Mouse (Mus musculus) heart, adult 8-10 months (tissue): ENCODE results near the gene Coro1b. TPM values are rescaled to one million over a fixed set of nuclear protein-coding genes. Genes with fewer than 3 reads are reported as not detected.
A peak's percentile ranks its signal among the peaks of the same experiment; 100 is the strongest.
"Not testable (repeated sequence)": the region's sequence is repeated elsewhere in the genome, so short reads cannot be mapped to it uniquely, and the experiment has no call there.

Experiments
- DNase-seq: peaks from one replicate; pipeline ENCODE4 v3.0.0; 2022; ENCODE audit warnings: low spot score
- total RNA-seq, 4 experiments: library from RNA; stranded (reverse); gene quantifications; 2 replicates each; pipeline ENCODE4 v1.2.4; 2022

Coro1b gene
- total RNA-seq, 4 experiments from 2014 or later, result 34.9 to 55.9 (median 42.8) TPM

GRCm38 (mm10) chr19:4120496-4120895 is 27.9 kb upstream of the Coro1b start:
- DNase-seq, result no peak

DNA sequence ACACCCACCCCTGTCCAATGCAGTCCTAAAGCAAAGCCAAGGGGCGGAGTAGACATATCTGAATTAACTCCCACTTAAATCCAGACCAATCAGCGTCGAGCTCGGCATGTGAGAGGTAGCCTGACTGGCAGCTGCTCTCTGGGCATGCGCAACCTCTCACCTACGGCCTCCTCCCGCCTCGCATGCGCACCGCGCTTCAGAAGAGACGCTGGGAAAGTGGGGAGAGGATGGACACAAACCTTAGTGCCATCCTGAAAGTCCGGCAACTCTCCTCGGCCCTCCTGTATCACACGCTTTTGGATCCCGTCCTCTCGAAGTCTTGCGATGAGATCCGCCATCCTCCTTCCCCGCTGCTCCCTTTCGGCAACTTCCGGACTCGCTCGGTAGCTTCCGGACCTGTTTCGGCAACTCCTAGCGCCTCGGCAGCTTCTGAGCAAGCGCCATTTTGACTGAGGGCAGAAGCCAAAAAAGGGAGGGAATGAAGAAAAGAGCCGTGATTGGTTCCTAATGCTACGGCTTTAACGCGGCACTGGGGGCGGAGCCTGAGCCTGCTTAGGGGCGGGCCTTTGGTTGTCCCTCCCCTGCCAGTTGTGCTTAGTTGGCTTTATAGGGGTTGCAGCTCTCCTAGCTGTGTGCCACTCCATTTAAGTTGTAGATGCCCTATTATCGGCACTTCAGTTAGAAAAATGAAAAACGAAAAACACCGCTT is 27.2 kb upstream of the Coro1b start:
- peak; percentile 99 for DNase-seq

- not testable (repeated sequence) for DNase-seq
These were observed 26.5 kb upstream of the Coro1b start for GRCm38 (mm10) chr19:4121896-4122295.

DNA sequence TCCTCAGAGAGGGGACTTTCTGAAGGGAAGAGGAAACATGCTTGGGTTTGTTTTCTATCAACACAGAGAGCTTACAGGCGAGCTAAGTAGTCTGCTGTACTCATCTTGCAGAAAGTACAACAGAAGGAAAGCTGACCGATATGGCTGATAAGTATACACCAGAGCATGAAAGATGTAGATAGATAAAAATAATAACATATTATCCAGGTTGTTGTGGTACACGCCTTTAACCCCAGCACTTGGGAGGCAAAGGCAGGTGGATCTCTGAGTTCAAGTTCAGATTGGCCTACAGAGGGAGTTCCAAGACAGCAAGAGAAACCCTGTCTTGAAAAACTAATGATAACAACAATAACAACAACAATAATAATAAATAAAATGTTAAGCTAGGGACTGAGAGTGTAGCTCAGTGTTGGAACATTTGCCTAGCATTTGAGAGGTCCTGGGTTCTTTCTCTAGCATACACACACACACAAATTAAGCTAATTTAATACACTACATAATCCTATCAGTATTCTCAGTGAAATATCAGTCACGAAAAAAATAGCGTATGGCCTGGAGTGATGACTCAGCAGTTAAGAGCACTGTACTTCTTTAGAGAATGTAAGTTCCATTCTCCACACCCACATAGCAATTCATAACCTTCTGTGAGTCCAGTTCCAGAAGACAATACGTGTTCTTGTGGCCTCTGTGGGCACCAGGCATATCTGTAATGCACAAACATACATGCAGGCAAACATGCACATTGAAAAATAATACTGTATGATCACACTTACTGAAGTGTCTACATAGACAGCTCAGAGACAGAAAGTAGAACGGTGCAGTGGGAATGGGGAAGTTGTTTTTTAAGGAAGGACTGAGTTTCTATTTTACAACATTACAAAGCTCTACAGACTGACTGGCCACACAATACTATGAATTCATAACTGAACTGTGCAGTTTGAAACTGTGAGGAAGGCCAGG is 25.7 kb upstream of the Coro1b start:
- DNase-seq, result no peak

- no peak for DNase-seq
These were observed 24.0 kb upstream of the Coro1b start for GRCm38 (mm10) chr19:4124432-4124831.

DNA sequence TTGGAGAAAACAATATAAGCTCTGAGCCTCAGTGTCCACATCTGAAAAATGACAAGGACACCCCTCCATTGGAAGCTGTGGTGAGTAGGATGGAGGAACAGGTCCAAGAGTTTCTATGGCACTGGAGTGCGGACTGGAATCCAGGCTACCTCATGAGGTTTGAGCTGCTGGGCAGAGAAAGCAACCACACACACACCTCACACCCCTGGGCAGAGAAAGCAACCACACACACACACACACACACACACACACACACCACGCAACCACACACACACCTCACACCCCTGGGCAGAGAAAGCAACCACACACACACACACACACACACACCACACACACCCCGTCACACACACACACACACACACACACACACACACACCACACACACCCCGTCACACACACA is 23.2 kb upstream of the Coro1b start:
- DNase-seq, result not testable (repeated sequence)

- peak; percentile 97 for DNase-seq
These were observed 22.4 kb upstream of the Coro1b start, which contains the start of gene Aip for GRCm38 (mm10) chr19:4125741-4126696. Aip (minus strand) TSS chr19:4125858.

- no peak for DNase-seq
These were observed 21.5 kb upstream of the Coro1b start for GRCm38 (mm10) chr19:4126759-4127495.

DNA sequence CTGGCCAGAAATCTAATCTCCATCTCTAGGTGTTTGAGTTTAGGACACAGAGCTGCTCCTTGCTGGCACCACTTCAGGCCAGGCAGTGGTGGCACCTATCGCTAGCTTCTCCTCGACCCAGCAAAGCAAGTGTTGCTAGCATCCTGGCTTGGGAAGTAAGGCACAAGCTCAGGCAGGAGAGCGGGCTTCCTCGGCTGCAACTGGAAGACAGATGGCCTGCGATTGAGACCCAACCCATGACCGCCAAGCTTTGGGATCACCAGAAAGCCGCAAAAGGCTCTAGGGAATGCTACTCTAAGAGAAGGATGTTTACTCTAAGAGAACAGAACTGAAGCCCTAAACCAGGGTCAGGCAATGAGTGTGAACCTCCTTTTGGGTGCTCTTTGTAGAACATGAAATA is 19.0 kb upstream of the Coro1b start:
- DNase-seq, result no peak

- no peak for DNase-seq
These were observed 18.3 kb upstream of the Coro1b start for GRCm38 (mm10) chr19:4130106-4130505.

GRCm38 (mm10) chr19:4131075-4131474 is 17.3 kb upstream of the Coro1b start:
- DNase-seq, result no peak

DNA sequence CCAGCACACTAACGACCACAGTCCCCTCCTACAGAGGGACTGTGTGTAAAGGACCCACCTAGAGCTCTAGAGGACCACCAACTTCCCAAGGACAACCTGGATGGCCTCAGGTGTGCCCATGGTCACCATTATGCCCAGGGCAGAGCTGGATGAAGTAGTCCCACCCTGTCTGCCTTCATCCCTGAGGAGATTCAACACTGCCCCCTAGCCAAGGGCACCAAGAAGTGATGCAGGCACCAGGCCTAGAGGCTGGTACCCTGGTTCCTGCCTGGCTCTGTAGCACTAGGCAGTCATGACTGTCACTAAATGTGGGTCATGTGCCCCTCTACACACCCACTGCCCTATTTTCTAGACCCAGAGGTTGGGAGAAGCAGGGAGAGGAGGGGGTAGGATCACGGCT is 16.7 kb upstream of the Coro1b start:
- no peak for DNase-seq

- DNase-seq, result no peak
These were observed 14.1 kb upstream of the Coro1b start for GRCm38 (mm10) chr19:4134354-4134753.

DNA sequence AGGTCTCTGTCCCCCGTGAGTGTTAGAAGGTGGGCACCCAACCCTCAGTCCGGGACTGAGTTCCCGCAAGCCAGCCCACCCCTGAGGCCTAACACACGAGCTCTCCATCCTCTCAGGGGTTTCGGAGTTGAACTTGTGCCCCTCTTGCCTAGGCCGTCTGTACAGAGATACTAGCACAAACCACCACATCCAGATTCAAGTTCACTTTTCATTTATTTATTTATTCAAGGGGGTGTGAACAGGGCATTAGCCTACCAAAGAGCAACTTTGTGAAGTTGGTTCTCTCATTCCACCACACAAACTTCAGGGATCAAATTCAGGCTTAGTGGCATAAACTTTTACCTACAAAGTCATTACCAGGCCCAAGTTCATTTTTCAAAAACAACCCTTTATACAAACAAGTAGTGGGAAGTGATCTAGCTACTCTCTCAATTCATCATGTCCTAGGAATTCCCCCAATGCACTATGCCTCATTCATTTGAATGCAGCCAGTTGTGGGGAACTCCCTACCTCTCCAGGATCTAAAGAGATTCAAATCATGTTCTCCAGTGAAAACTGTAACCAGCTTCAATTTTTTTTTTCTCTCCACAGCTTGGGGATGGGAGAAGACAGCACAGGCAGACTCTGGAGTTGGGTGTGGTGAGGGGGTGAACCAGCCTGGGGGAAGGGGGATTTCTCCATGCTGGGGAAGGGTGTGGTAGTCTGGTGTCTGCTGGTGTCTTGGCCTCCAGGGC is 13.0 kb upstream of the Coro1b start:
- DNase-seq, result not testable (repeated sequence)

- DNase-seq, result not testable (repeated sequence)
These were observed 12.5 kb upstream of the Coro1b start for GRCm38 (mm10) chr19:4135963-4136345.

GRCm38 (mm10) chr19:4136463-4136862 is 12.0 kb upstream of the Coro1b start:
- no peak for DNase-seq

DNA sequence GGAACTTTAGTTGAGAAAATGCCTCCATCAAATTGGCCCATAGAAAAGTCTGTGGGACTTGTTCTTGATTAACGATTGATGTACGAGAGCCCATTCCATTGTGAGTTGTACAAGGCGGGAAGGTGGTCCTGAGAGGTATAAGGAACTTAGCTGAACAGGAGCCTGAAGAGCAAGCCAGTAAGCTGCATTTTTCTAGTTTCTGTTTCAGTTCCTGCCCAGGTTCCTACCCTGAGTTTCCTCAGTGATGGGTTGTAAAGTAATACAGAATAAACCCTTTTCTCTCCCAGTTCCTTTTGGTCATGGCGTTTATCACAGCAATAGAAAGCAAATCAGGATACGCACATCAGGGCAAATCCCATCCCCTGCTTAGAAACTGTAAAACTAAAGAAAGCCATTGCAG is 10.5 kb upstream of the Coro1b start:
- no peak for DNase-seq

- no peak for DNase-seq
These were observed 9.0 kb upstream of the Coro1b start, which contains the start of gene Gpr152 for GRCm38 (mm10) chr19:4139446-4139845. Gpr152 (plus strand) TSS chr19:4139787.

DNA sequence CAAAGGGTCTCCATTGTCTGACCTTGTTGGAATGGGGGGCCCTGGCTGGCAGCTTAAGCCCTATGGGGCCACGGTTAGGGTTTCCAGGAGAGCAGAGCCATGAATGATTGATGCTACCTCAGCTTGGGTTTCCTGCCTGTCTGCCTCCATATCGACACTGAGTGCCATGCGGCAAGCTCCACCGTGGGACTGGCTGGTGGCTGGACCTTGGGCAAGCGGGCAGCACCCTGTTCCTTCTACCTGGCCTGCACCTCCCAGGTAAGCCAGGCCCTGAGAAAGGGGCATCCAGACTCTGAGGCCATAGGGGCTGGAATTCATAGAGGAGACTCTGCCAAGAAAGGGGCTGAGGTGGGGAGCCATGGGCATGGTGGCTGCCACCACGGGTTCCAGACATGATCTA is 8.3 kb upstream of the Coro1b start:
- no peak for DNase-seq
